Mouse (Mus musculus): ENCODE measurements around the gene Tex2.
"Not testable (repeated sequence)": the region's sequence is repeated elsewhere in the genome, so short reads cannot be mapped to it uniquely, and the experiment has no call there.

The Tex2 gene

GRCm38 (mm10) chr11:106512006-106512390, 101.2 kb downstream of the Tex2 start:
- no peak for DNase-seq (ENCODE audit: low read depth in 2 of 2, low spot score in 2 of 2)

GRCm38 (mm10) chr11:106511236-106512005, 101.8 kb downstream of the Tex2 start:
- no peak for DNase-seq (ENCODE audit: low read depth in 2 of 2, low spot score in 2 of 2)

- no peak for DNase-seq (ENCODE audit: low read depth in 2 of 2, low spot score in 2 of 2)
Measured at GRCm38 (mm10) chr11:106507638-106508037, 105.6 kb downstream of the Tex2 start.

DNA sequence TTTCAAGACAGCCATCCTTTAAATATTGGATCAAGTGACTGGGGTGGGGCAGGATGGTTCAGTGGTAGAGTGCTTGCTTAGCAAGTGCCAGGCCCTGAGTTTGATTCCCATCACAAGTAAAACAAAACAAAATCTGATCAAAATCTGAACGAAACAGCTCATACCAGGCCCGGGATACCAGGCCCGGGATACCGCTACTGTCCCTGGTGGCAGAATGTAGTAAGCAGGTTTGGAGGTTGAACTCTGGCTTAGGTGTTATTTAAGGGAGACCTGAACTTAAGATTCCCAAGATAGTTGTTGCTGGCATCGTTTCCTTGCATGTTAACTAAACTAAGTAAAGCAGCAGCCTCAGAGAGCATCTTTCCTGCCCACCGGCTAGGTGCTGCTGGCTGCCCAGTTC, 107.0 kb downstream of the Tex2 start:
- DNase-seq (ENCODE audit: low read depth in 2 of 2, low spot score in 2 of 2): no peak

GRCm38 (mm10) chr11:106504129-106504528, 109.1 kb downstream of the Tex2 start:
- no peak for DNase-seq (ENCODE audit: low read depth in 2 of 2, low spot score in 2 of 2)

- no peak for DNase-seq (ENCODE audit: low read depth in 2 of 2, low spot score in 2 of 2)
Measured at GRCm38 (mm10) chr11:106503425-106503717, 109.9 kb downstream of the Tex2 start.

DNA sequence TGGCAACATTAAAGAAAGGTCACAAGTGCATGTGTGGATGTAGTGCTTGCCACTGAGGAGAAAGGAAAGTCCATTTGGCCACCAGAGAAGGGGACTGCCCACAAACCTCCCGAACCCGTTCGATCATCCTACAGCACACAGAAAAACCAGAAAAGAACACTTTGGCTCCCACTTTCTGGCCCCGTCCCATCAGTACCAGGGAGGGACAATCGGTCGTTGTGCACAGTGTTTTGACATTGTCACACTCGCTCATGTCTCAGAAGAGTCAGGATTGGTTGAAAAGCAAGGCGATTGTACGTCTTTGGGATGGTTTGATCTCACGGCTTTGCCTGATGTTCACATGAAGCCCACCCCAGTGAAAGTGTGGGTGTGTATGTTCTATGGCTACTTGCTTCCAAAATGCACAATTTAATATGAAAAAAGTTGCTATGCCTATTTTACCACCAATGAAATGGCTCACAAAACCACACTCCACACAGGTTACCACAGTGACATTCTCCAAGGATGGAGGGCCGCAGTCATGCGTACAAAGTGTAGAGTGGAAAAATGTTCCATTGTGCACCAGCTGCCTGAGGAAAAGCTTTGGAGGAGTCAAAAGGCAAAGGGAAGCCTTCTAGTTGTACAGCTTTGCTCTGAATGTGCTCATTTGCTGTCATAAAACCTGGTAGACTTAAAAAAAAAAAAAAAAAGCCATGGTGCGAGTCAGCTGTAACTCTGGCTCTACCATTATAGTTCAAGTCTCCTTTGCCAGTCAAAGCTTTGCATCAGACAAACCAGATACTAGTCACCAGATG, 110.4 kb downstream of the Tex2 start:
- DNase-seq (ENCODE audit: low read depth in 2 of 2, low spot score in 2 of 2): no peak

DNA sequence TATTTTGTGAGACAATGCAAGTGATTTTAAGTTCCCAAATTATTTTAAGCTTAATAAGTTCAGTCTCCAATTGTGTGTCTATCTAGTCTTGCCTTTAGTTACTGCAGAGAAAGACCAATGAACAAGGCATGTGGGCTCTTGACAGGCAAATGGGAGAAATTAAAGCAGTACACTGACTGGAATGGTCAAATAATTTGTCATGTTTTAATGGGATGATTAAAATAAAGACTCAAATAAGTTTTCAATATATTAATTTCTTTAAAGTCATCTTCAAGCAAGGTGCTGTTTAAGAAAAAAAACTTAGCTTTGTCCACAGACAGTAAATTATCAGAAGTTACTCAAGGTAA, 111.1 kb downstream of the Tex2 start:
- no peak for DNase-seq (ENCODE audit: low read depth in 2 of 2, low spot score in 2 of 2)

DNA sequence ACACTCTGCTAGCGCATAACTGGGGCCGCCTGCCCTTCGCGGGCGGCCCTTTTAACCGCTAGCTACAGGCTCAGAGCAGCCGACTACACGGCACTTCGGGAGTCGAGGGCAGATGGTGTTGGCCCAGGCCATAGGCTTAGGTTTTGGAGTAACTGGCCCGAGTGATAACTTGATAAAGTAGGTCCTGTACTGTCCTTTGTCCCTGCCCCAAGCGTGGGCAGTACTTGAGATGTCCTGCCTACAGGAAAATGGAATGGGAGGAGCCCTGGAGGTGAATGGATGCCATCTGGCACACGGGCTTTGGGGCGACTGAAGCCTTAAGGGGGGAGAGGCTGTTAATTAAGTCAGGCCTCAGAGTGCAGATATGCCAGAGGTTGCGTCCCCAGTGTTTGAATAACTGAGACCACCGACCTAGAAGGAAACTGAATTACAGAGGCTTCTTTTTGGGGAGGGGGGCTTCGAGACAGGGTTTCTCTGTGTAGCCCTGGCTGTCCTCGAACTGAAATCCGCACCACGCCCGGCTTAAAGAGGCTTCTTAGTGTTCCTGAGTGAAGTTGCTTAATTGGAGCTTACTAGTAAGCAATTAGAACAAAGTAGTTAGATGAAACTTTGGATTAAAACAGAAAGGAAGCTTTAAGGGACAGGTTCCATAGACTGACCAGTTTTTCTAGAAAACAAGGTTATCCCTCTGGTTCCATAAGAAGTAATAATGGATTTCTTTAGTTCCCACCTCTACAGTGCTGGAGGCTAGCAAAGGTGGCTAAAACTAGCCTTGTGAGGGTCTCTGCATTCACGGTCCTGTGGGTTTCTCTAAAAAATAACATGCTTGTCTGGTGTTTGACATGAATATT, 111.7 kb downstream of the Tex2 start:
- DNase-seq (ENCODE audit: low read depth in 2 of 2, low spot score in 2 of 2): peak in 1 of 2 experiments; percentile 38

GRCm38 (mm10) chr11:106500393-106501307, 112.6 kb downstream of the Tex2 start:
- DNase-seq (ENCODE audit: low read depth in 2 of 2, low spot score in 2 of 2): peak; percentile 86 to 88

GRCm38 (mm10) chr11:106498739-106499379, 114.4 kb downstream of the Tex2 start:
- no peak for DNase-seq (ENCODE audit: low read depth in 2 of 2, low spot score in 2 of 2)

DNA sequence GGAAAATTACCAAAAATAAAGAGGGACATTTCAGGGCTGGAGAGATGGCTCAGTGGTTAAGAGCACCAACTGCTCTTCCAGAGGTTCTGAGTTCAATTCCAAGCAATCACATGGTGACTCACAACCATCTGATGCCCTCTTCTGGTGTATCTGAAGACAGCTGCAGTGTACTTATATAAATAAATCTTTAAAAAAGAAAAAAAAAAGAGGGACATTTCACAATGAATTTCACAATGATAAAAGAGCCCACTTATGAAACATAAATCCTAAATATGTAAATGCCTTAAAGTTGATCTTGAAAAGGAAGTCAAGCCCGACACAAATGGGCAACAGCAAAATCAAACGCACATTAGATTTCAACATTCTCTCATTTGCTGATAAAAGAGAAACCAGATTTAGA, 115.3 kb downstream of the Tex2 start:
- no peak for DNase-seq (ENCODE audit: low read depth in 2 of 2, low spot score in 2 of 2)

DNA sequence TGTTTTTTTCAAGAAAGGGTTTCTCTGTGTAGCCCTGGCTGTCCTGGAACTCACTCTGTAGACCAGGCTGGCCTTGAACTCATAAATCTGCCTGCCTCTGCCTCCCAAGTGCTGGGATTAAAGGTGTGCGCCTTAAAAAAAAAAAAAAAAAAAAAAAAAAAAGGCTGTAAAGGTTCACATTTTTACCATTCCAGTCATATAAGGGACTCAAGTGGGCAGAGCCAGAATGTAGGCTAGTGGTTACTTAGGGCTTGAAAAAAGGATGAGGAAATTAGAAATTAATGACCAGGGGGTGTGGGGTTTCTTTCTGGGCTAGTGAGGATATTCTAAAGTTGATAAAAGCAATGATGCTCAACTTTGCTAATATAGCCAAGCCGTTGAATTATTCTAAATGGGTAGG, 116.2 kb downstream of the Tex2 start:
- not testable (repeated sequence) for DNase-seq (ENCODE audit: low read depth in 2 of 2, low spot score in 2 of 2)

DNA sequence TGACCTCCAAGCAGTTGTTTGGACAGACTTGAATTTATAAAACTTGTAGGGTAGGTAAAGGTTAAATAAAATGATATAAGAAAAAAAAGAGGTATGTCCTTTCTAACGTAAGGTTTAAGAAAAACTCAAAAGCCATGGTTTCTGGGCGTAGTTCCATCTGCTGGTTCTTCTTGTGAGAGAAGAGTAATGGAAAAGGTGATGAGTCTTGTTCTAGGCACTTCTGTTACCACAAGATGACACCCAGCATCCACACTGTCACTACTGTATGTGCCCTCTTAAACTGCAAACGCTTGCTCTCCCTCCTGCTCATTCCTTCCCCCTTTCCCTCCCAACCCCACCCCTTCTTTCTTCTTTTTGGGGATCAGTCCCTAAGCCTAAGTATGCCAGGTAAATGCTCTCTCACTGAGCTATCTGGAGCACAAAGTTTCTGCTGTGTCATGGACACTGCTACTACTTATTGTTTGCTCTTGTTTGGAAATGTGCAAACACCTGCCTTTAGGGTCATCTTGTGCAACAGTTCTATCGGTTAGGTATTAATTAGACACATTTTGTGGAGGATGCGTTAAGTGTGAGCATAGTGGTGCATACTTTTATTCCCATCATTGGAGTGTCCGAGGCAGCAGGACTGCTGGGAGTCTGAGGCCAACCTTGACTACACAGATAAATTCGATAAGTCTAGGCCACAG, 120.1 kb downstream of the Tex2 start:
- DNase-seq (ENCODE audit: low read depth in 2 of 2, low spot score in 2 of 2): no peak

DNA sequence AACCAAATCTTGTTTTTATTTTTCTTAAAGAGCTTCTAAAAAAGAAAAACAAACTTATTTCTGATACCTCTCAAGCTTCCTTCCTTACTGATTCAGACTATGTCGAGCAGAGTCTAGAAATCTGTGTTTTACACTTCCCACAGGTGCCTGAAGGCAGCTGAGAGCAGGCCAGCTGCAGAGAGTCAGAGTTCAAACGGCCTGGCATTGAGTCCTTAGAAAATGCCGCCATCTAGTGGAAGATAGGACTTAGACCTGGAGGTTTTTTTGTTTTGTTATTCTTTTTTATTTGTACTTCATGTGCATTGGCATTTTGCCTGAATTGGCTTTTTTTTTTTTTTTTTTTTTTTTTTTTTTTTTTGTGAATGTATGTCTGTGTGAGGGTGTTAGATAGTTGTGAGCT, 121.8 kb downstream of the Tex2 start:
- peak; percentile 62 to 71 for DNase-seq (ENCODE audit: low read depth in 2 of 2, low spot score in 2 of 2)

- DNase-seq (ENCODE audit: low read depth in 2 of 2, low spot score in 2 of 2): not testable (repeated sequence)
Measured at GRCm38 (mm10) chr11:106490600-106490999, 122.6 kb downstream of the Tex2 start.

DNA sequence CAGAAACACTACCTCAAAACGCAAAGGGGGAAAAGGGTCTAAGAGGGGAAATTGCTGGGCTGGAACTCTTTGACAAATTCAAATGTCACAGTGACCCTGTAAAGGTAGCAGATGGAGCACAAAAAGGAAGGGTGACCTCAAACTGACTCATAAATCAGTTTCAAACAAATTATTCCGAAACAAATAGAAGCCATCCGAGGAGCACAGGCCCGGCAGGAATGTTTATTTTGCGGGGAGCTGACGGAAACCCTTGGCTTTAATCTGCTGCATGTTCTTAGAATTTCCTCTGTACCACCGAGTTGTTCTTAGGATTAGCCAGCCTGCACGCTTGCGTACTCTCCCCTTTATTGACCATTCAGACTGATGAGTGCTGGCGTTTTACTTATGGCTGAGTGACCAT, 123.2 kb downstream of the Tex2 start:
- no peak for DNase-seq (ENCODE audit: low read depth in 2 of 2, low spot score in 2 of 2)

DNA sequence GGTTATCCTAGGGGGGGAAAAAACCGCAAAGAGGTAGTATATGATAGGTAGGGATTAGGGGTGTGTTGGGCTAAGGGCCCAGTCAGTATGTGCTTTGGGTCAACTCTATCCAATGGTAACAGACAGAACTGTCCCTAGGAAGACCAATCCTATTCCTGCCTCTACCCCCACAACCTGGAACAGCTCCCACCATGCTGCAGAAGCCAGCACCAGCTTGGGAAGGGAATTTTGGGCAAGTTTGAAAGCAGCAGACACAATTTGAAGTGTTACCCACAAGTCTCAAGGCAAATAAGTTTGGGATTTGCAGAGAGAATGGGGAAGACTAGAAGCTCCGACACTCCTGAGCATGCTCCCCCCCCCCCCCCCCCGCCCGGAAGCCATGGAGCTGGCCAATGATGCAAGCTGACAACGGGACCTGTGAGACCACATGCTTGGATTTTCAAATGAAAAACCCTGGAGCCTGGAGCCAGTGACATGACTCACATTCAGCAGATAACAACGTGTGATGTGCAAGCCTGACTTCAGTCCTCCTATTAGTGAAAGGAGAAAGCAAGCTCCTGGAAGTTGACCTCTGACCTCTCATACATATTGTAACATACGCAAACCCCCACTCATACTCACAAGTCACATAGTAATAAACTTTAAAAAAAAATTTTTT, 124.1 kb downstream of the Tex2 start:
- no peak for DNase-seq (ENCODE audit: low read depth in 2 of 2, low spot score in 2 of 2)

GRCm38 (mm10) chr11:106488126-106488561, 125.1 kb downstream of the Tex2 start:
- DNase-seq (ENCODE audit: low read depth in 2 of 2, low spot score in 2 of 2): no peak
